Mouse (Mus musculus): ENCODE measurements around the gene Papola.

DNA sequence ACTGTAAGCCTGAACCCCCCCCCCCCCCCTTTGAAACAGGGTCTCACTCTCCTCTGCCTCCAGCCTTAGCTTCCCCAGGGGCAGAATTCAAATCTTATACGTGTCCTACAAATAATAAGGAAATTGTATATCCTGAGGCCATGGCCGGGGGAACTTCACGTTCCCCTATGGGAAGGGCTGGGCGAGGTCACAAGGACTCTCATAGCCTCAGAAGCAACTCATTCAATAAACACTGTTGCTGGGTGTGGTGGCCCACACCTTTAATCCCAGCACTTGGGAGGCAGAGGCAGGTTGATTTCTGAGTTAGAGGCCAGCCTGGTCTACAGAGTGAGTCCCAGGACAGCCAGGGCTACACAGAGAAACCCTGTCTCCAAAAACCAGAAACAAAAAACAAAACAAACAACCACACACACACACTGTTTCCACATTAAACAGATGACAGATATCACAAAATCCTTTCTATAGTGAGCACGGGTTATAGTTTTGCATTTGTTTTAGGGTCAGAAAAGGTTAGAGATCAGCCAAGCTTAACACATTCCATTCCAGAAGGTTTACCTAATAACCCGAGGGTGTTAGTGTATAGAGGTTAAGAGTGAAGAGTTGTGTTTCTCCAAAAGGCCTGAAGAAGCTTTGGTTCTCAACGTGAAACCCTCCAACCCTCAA is 49.1 kb upstream of the Papola start:
- TF ChIP-seq CTCF (IDR thresholded peaks at IDR 0.05; ENCODE audit: low read depth) (no peak), EP300 (IDR thresholded peaks at IDR 0.05; ENCODE audit: low read depth) (no peak)
